Mouse (Mus musculus) urinary bladder, adult 18-20 months (tissue): ENCODE results near the gene Spp2.
A peak's percentile ranks its signal among the peaks of the same experiment; 100 is the strongest.

Experiments used
- DNase-seq, 2 experiments: peaks; one replicate each; pipeline ENCODE4 v3.0.0; 2022; ENCODE audit warnings: low spot score in 2 of 2, mixed read lengths in 2 of 2

Gene Spp2

GRCm38 (mm10) chr1:88406807-88407198 lies at the start of gene Spp2:
Gene Spp2, plus strand, starts transcription at chr1:88406961.
- no peak for DNase-seq

DNA sequence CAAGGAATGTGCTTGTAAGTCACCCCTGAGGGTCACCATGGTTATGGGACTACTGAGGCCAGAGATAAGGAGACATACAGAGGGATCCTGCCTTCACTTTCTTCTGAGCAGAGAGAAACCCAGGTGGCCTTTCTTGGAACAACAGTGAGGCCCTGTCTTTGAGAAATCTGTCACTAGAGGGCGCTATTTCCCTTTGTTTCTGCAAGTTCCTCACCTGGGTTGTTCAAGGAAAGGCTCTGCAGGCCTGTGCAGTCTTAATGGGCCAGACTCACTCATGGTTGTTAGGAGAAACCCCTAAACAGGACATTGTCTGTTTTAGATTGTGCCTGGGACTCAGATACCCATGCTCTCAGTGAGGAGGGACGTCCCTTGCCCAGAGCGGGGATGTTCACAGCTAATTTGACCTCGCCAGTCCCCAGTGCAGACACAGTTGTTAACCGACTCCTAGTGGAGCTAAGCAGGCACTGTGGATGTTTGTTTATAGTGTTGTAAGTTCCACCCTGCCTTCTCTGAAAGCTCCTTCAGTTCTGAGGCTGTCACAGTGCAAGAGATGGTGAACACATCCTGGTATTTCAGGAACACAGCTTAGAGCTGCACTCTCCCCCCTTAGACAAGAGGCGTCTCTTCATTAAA lies 49.2 kb upstream of the Spp2 start:
- peak; percentile 2 to 13 for DNase-seq

- DNase-seq: no peak
These were observed 48.6 kb upstream of the Spp2 start for GRCm38 (mm10) chr1:88358102-88358654.

- DNase-seq: no peak
These were observed 45.7 kb upstream of the Spp2 start for GRCm38 (mm10) chr1:88361085-88361484.

GRCm38 (mm10) chr1:88366881-88367644 lies 39.7 kb upstream of the Spp2 start:
- no peak for DNase-seq

DNA sequence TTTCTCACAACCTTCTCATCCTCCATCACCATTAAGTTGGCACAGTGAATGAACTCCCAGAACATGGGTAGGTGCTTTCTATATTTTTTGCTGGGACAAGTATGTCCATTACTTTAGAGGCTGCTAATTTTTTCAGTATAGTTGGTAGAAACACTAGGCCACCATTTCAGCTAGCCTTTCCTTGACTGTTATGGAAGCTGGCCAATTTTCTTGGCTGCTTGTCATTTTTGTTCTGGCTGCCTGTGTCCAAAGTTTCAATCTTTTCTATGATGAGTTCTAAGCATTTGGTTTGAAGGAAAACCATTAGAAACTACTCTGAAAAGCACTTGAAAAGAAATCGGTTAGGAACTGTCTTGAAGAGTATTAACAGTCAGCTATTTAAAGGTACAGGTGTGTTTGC lies 28.3 kb upstream of the Spp2 start:
- no peak for DNase-seq

- DNase-seq: no peak
These were observed 15.1 kb upstream of the Spp2 start for GRCm38 (mm10) chr1:88391632-88392031.

- no peak for DNase-seq
These were observed 13.4 kb upstream of the Spp2 start for GRCm38 (mm10) chr1:88393321-88393720.

- no peak for DNase-seq
These were observed 3.4 kb upstream of the Spp2 start for GRCm38 (mm10) chr1:88403378-88403777.

DNA sequence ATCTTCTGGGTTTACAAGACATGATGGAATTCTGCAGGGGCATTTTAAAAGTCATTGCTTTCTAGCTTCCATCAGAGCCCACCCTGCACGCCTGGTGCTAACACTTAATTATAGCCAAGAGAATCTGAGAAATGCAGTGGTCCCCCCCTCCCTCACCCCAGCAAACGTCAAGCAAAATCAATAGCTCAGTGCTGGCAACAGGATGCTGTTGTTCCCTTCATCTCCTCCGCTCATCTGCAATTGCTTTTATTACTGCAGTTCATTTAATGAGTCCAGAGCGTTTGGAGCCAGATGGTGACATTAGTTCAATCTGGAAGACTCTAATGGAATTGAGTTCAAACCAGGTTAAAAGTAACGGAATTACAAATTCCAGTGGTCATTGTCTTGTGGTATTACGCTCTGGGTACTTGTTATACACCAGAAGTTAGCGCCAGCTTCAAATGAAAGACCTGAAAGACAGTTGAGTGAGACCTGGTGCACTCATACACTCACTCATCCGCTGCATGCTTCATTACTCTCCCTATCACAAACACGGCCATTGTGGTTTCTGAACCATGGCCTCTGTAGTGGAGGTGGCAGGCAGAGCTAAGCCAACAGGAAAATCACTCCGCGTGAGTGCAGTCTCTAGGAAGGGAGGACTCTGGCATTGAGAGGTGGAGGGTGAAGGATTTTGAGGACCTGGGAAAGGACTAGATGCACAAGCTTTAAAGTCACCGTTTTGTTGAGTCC lies 519 bp upstream of the Spp2 start:
- no peak for DNase-seq

- DNase-seq: no peak
These were observed 1.6 kb downstream of the Spp2 start for GRCm38 (mm10) chr1:88408340-88408739.

GRCm38 (mm10) chr1:88412013-88412412 lies 5.3 kb downstream of the Spp2 start:
- no peak for DNase-seq

DNA sequence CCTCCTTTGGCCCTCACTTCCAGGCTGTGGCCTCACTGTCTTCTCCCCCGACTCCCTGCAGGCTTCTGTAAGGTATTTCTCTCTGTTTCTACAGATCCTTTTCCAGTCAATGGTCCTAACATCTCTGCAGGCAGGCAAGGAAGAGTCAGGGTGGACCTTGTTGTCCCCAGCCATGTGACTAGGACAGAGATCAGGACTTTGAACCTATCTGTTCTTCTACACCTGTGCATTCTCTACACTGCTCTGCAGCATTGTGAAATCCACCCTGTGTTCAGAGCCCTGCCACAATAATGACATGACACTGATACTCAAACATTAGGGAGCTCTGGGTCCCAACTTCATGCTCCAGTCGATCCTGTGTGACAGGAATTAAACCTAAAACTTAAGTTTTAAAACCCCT lies 12.2 kb downstream of the Spp2 start:
- DNase-seq: no peak

GRCm38 (mm10) chr1:88422045-88422444 lies 15.3 kb downstream of the Spp2 start:
- no peak for DNase-seq

DNA sequence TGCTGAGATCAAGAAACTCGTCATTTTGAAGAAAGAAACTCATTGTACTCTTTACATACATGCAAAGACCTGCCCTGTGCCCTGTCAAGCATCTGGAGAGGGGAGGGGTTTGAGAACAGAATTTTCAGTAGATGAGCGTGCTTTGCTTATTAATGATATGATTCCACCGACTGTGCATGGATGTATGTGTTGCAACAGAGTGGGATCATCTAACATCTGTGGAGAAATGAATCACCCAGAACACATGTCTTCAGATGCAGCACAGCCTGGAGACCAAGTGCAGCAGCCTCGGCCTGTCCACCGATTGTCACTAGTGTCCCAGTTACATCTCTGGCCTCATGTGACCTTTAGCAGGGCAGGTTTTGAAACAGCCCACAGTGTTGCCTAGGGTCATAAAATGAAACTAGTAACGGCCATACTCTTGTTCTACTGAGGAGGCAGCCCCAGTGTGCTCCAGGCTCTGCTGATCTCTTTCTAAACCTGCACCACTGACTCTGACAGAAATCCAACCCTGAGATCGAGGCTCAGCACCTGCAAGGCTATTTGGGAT lies 16.2 kb downstream of the Spp2 start:
- no peak for DNase-seq

DNA sequence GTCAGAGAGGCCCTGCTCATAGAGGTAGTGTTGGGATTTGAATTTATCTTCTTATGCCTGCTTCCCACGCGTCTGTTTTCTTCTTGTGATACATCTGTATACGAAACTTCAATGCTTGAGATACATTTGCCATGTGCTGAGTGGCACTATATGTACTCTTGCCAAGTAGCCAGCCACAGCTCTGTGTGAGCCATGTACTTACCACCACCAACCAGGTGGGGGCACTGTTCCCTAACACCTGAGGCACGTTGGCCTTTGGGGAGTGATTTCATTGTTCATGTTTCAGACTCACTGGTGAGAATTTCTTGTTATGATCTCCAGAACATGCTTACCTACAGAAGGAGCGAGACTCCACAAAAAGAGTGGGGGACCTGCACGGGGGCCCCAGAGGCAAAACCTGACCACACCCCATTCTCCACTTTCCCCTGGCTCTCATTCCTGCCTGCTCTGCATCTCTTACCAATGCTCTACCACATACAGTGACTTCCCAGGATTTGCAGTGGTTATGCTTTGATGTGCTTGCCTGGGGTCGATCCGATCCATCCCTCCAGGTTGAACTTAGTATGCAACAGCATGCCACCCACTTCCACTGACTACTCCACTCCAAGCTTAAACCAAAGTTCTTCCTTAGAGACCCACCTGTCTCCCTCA lies 18.0 kb downstream of the Spp2 start:
- peak; percentile 67 to 80 for DNase-seq

GRCm38 (mm10) chr1:88427987-88428741 lies 21.4 kb downstream of the Spp2 start:
- no peak for DNase-seq

DNA sequence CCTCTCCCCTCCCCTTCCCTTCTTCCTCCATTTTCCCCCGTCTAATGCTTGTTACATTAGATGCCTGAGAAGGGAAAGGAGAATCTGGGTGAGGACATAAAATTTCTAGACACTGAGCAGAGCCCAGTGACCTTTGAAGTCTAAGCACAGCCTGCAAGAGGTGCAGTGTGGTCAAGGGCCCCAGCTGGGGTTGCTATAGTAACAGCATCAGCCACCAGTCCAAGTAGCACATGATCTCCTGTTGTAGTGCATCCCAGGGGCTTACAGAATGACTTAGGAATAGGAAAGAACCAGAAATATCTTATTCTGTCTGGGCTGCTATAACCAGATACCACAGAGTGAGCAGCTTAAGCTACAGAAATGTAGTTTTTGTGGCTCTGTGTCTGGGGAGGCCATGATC lies 22.7 kb downstream of the Spp2 start:
- no peak for DNase-seq

DNA sequence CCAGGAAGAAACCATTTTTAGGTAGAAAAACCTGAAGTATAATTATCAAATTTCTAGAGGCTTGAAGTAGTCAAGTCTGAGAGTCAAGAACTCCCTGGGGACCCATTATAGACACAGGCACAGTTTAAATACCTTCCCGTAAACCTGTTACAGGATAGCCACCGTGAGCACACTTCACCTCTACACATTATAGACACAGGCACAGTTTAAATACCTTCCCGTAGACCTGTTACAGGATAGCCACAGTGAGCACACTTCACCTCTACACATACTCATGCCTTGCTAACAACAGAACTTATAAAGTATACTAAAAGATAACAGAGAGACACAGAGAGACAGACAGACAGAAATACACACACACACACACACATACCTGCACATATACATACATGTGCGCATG lies 24.5 kb downstream of the Spp2 start:
- no peak for DNase-seq

- no peak for DNase-seq
These were observed 25.8 kb downstream of the Spp2 start for GRCm38 (mm10) chr1:88432601-88433000.
